Mouse (Mus musculus) neural tube, embryonic 11.5 days (tissue): ENCODE data around the gene Sel1l2. TPM values are rescaled to one million over a fixed set of nuclear protein-coding genes. Genes with fewer than 3 reads are reported as not detected.

Experiments
- ATAC-seq: fragments of 200-750 bp; cut with Nextera tagmentation; 2 replicates; pipeline ENCODE4 v1.8.0; 2017; ENCODE audit warnings: moderate number of reproducible peaks, mild to moderate bottlenecking, moderate TSS enrichment, moderate library complexity; ENCODE audit not compliant: insufficient read depth, low FRiP score, low TSS enrichment
- DNase-seq: peaks from one replicate; pipeline ENCODE4 v3.0.0-alpha.2; 2015; ENCODE audit warnings: low spot score
- H3K27ac ChIP-seq: fragments of 300-500 bp; sonication (generic); 2 replicates; pipeline ENCODE4 v1.5.1; 2014; ENCODE audit warnings: low read depth, mild to moderate bottlenecking, low read length
- H3K27me3 ChIP-seq: fragments of 300-500 bp; sonication (generic); 2 replicates; pipeline ENCODE4 v1.6.1; 2014; ENCODE audit warnings: mild to moderate bottlenecking, low read length, mixed read lengths; ENCODE audit not compliant: control insufficient read depth, insufficient read depth
- H3K36me3 ChIP-seq: fragments of 300-500 bp; sonication (generic); 2 replicates; pipeline ENCODE4 v1.6.1; 2014; ENCODE audit warnings: mild to moderate bottlenecking, low read length, moderate library complexity, mixed read lengths; ENCODE audit not compliant: control insufficient read depth, insufficient read depth
- H3K4me1 ChIP-seq: fragments of 300-500 bp; sonication (generic); 2 replicates; pipeline ENCODE4 v1.6.1; 2014; ENCODE audit warnings: low read length, mixed read lengths; ENCODE audit not compliant: control insufficient read depth, insufficient read depth
- H3K4me2 ChIP-seq: fragments of 300-500 bp; sonication (generic); 2 replicates; pipeline ENCODE4 v1.6.1; 2014; ENCODE audit warnings: low read depth, mild to moderate bottlenecking, moderate library complexity
- H3K4me3 ChIP-seq: fragments of 300-500 bp; sonication (generic); 2 replicates; pipeline ENCODE4 v1.5.1; 2014; ENCODE audit warnings: low read depth, low read length
- H3K9ac ChIP-seq: fragments of 300-500 bp; sonication (generic); 2 replicates; pipeline ENCODE4 v1.6.1; 2014; ENCODE audit warnings: mild to moderate bottlenecking, low read length
- H3K9me3 ChIP-seq: fragments of 300-500 bp; sonication (generic); 2 replicates; pipeline ENCODE4 v1.6.1; 2016; ENCODE audit warnings: low read length; ENCODE audit not compliant: control insufficient read depth
- WGBS: fragments of 180-500 bp; shearing (Covaris S2); extraction: QIAGEN DNeasy Blood & Tissue Kit; methylation state at CpG from one replicate; pipeline ENCODE4 v1.1.7; 2014; 5-methylcytosine and 5-hydroxymethylcytosine counted together
- polyA plus RNA-seq: library from polyadenylated mRNA; unstranded; fragments of >200 nt; fragmentation: Nextera tagmentation; extraction: Ambion mirVana; gene quantifications from 2 replicates; pipeline ENCODE4 v1.2.1, GENCODE M21; 2014

Gene Sel1l2
- polyA plus RNA-seq, 1 experiment from 2014 or later: not detected

DNA sequence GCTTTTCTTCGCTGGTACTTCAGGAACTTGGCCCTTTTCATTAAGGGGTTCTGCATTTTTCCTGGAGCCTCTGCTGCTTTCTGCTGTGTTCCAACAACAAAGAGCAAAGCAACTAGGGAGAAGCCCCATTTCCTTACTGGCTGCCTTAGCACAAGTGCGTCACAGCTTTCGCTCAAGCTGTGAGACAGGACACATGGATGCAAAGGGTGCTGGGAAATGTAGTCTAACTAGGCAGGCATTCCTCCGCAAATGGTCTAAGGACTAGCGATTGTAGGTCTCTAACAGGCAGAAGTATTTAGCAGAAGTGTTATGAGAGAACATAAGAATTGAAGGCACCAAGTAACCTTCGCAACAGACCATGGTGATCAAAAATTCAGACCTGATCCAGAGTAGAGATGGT, 152.3 kb downstream of the Sel1l2 start:
- WGBS: 59% methylated on average over 6 of the region's 6 CpGs
- H3K4me2 ChIP-seq: no peak overlapping the region
- DNase-seq: no peak
- peak; percentile 71 for ATAC-seq
- no peak overlapping the region for H3K4me3 ChIP-seq
- no peaks in the 10 kb centered on the region for H3K4me1 ChIP-seq
- H3K27me3 ChIP-seq: no peaks in the 10 kb centered on the region
- no peak overlapping the region for H3K9ac ChIP-seq
- H3K36me3 ChIP-seq: no peaks in the 10 kb centered on the region
- no peak overlapping the region for H3K27ac ChIP-seq
- no peaks in the 10 kb centered on the region for H3K9me3 ChIP-seq

- Histone ChIP-seq H3K4me2 (no peak overlapping the region), H3K36me3 (no peaks in the 10 kb centered on the region), H3K4me3 (no peak overlapping the region), H3K4me1 (no peaks in the 10 kb centered on the region), H3K27ac (no peak overlapping the region), H3K9me3 (no peaks in the 10 kb centered on the region), H3K9ac (no peak overlapping the region), H3K27me3 (no peaks in the 10 kb centered on the region)
- ATAC-seq (no peak), DNase-seq (no peak)
- WGBS: 69% methylated on average over 1 of the region's 1 CpGs
Observed at GRCm38 (mm10) chr2:140230295-140230694, 159.2 kb downstream of the Sel1l2 start.

GRCm38 (mm10) chr2:140220325-140220724, 169.2 kb downstream of the Sel1l2 start:
- Histone ChIP-seq H3K4me2 (no peak overlapping the region), H3K4me1 (no peaks in the 10 kb centered on the region), H3K36me3 (no peaks in the 10 kb centered on the region), H3K27ac (no peak overlapping the region), H3K4me3 (no peak overlapping the region), H3K9ac (no peak overlapping the region), H3K9me3 (no peaks in the 10 kb centered on the region), H3K27me3 (no peaks in the 10 kb centered on the region)
- DNase-seq: no peak
- 66% methylated on average over 8 of the region's 8 CpGs for WGBS
- peak; percentile 46; the same call in 1 of the 2 replicates for ATAC-seq

GRCm38 (mm10) chr2:140215965-140216364, 173.5 kb downstream of the Sel1l2 start:
- no peak for DNase-seq
- no peak for ATAC-seq

DNA sequence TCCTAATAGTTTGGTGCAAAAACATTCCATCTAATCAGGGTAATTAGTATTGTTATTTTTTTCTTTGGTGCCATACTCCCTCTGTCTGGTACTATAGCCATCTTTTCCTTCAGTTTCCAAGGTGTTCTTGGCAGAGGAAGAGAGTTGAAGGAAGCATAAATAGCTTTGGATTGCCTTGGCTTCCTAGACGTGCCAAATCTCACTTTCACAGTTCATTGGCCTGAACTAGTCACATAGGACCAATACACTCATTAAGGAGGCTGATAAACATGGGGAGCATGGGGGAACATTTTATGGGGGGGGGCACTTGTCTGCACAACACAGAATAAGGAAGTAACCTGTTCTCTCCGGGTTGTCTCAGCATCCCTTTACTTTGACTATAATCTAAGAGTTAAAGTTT, 174.1 kb downstream of the Sel1l2 start:
- H3K9me3 ChIP-seq: no peaks in the 10 kb centered on the region
- WGBS: 71% methylated on average over 2 of the region's 2 CpGs
- H3K4me3 ChIP-seq: no peak overlapping the region
- ATAC-seq (no peak), DNase-seq (no peak)
- H3K27ac ChIP-seq: no peak overlapping the region
- no peaks in the 10 kb centered on the region for H3K4me1 ChIP-seq
- no peak overlapping the region for H3K4me2 ChIP-seq
- H3K27me3 ChIP-seq: no peaks in the 10 kb centered on the region
- no peaks in the 10 kb centered on the region for H3K36me3 ChIP-seq
- no peak overlapping the region for H3K9ac ChIP-seq

More at GRCm38 (mm10) chr2:140215965-140216364, 173.5 kb downstream of the Sel1l2 start:
- H3K27ac ChIP-seq: no peak overlapping the region
- H3K9me3 ChIP-seq: no peaks in the 10 kb centered on the region
- H3K4me2 ChIP-seq: no peak overlapping the region
- no peak overlapping the region for H3K9ac ChIP-seq
- H3K27me3 ChIP-seq: no peaks in the 10 kb centered on the region
- no peaks in the 10 kb centered on the region for H3K4me1 ChIP-seq
- no peaks in the 10 kb centered on the region for H3K36me3 ChIP-seq
- no peak overlapping the region for H3K4me3 ChIP-seq
- 82% methylated on average over 1 of the region's 1 CpGs for WGBS

- no peaks in the 10 kb centered on the region for H3K9me3 ChIP-seq
- 93% methylated on average over 4 of the region's 4 CpGs for WGBS
- no peaks in the 10 kb centered on the region for H3K36me3 ChIP-seq
- H3K27ac ChIP-seq: no peak overlapping the region
- no peak overlapping the region for H3K4me3 ChIP-seq
- H3K4me1 ChIP-seq: no peaks in the 10 kb centered on the region
- H3K4me2 ChIP-seq: no peak overlapping the region
- ATAC-seq: no peak
- no peak for DNase-seq
- no peak overlapping the region for H3K9ac ChIP-seq
- H3K27me3 ChIP-seq: no peaks in the 10 kb centered on the region
Observed at GRCm38 (mm10) chr2:140214519-140215027, 174.9 kb downstream of the Sel1l2 start.

DNA sequence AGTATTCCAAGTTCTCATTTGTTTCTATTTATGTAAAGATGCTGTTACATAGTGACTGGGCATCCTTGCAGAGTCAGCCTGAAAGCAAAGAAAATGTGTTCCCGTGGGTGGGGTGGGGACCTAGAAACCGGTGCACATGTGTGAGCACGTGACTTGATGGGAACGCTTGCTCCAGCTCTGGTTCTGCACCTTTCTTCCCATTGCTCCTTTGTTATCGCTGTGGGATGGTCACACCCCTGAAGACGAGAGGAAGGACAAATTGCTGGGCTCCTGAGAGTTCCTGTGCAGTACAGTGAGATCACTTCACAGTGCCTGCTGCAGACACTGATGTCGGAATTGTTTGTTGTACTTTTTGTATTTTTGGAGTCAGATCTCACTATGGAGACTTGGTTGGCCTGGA, 185.8 kb downstream of the Sel1l2 start:
- 95% methylated on average over 7 of the region's 7 CpGs for WGBS

DNA sequence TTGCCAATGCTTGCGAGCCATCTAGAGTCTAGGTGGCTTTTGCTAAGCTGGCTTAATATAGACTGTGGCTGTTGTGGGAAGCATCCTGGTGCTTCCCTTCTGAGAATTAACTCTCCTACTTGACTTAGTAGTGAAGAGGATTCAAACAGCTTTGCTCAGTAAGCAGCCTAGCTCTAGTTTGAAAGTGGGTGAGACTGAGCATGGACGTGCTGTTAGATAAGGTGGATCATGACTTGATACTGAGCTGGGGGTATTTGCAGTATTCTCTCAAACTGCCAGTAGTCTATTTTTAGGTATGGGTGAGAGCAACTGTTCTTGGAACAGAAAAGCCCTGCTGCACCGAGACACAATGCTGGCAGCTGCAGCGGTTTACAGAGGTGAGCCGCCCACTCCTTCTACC, 186.9 kb downstream of the Sel1l2 start:
- Histone ChIP-seq H3K9ac (no peak overlapping the region), H3K9me3 (no peaks in the 10 kb centered on the region), H3K27ac (no peak overlapping the region), H3K4me2 (no peak overlapping the region), H3K27me3 (no peaks in the 10 kb centered on the region), H3K36me3 (no peaks in the 10 kb centered on the region; the same call in 1 of the 2 replicates), H3K4me1 (no peaks in the 10 kb centered on the region), H3K4me3 (no peak overlapping the region)
- WGBS: 92% methylated on average over 5 of the region's 5 CpGs
- ATAC-seq (no peak), DNase-seq (no peak)

More for the DNA sequence above, 185.8 kb downstream of the Sel1l2 start:
- H3K27ac ChIP-seq: no peak overlapping the region
- no peak overlapping the region for H3K4me3 ChIP-seq
- H3K9me3 ChIP-seq: no peaks in the 10 kb centered on the region
- H3K9ac ChIP-seq: no peak overlapping the region
- no peak overlapping the region for H3K4me2 ChIP-seq
- no peak for DNase-seq
- no peak for ATAC-seq
- H3K36me3 ChIP-seq: no peaks in the 10 kb centered on the region; the same call in 1 of the 2 replicates
- no peaks in the 10 kb centered on the region for H3K27me3 ChIP-seq
- H3K4me1 ChIP-seq: no peaks in the 10 kb centered on the region

DNA sequence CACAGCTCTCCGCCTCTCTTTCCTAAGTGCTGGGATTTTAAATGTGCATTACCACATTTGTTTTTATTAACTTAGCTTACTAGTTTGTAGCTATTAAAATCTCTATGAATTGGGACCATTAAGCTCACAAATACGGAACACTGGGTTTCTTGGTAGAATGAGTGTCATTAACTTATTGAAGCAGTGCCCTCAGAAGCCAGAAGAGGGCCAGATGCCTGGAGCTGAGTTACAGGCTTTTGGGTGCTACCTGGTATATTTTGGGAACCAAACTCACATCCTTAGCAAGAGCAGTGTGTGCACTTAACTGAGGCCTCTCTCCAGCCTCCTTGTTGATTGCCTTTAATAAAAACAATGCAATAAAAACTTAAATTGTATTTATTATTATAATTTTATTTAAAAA, 188.8 kb downstream of the Sel1l2 start:
- DNase-seq: no peak
- Histone ChIP-seq H3K36me3 (no peaks in the 10 kb centered on the region; the same call in none of the 2 replicates), H3K4me1 (no peaks in the 10 kb centered on the region), H3K27ac (no peak overlapping the region), H3K4me3 (no peak overlapping the region), H3K27me3 (no peaks in the 10 kb centered on the region), H3K4me2 (no peak overlapping the region), H3K9ac (no peak overlapping the region), H3K9me3 (no peaks in the 10 kb centered on the region)
- 85% methylated on average over 2 of the region's 2 CpGs for WGBS
- ATAC-seq: 0 out of 2 replicates have a peak, but pooled peaks have one; percentile 48
